Mouse (Mus musculus) kidney, adult 8-10 months (tissue): ENCODE results near the gene Ankdd1a.

Experiments
- DNase-seq, 2 experiments: peaks; one replicate each; pipeline ENCODE4 v3.0.0; 2022

The Ankdd1a gene

DNA sequence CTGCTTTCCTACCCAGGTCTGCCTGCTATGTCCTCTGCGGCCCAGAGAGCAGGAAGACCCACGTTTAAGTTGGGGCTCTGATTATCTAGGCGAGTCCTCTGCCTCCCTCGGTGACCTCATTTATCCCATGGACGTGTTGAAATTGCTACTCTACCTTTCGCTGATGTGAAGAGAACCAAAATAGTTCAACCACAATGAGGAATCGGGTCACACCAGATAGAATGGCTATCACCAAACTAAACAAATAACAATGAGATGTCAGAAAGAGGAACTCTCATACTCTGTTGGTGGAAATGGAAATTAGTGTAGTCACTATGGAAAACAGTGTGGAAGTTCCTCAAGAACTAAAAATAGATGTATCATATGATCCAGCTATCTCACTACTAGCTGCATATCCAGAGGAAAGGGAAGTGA, 22.1 kb upstream of the Ankdd1a start:
- DNase-seq: no peak

DNA sequence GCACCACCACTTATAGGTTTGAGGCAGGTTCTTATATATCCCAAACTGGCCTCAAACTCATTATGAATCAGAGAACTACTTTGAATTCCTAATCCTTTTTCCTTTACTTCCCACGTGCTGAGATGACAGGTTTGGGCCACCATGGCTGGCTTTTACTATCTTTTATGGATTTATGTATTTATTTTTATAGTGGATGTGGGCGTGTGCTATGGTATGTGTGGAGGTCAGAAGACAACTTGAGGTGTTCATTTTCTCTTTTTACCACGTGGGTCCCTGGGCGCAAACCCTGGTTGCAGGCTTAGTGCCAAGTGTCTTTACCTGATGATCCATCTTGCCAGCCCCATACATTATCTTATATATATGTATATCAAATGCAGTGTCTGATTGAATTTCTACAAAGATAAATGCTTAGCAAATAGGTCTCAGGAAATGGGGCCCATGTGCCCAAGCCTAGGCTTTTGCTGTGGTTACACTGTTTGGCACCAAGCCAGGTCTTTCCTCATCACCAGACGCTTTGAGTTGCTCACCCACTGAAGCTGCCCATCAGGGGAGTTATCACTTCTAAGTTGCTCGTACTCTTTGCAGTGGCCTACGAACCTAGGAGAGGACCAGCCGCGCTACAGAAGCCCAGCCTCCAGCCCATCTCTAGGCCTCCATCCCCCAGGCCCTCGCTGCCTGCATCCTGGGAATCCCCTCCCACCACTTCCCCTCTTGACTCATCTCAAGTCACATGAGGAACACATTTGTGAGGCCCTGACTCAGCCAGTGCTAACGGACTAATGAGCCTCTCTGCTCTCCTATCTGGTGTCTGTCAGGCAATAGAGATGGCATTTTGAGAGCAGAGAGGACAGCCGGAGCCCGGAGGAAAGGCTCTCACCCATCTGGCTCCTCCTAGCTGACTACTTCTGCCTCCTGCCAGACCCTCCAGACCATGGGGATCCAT, 21.4 kb upstream of the Ankdd1a start:
- DNase-seq: no peak

DNA sequence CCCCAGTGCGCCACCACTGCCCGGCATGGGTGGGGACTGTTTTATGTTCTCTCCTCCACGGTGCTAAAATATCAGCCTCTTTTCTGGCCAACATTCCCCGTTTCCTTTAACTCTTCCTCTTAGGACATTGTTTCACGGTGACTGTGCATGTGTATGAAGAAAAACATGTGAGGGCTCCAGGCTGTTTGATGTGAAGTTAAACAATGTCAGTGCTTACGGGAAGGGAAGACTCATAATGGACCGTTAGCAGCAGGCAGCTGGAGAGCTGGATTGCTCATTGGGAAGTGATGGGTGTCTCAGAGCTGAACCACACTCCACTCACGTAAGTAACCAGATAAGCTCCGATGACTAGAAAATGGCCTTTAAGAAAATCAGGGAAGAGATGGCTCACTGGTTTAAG, 19.7 kb upstream of the Ankdd1a start:
- DNase-seq: no peak

DNA sequence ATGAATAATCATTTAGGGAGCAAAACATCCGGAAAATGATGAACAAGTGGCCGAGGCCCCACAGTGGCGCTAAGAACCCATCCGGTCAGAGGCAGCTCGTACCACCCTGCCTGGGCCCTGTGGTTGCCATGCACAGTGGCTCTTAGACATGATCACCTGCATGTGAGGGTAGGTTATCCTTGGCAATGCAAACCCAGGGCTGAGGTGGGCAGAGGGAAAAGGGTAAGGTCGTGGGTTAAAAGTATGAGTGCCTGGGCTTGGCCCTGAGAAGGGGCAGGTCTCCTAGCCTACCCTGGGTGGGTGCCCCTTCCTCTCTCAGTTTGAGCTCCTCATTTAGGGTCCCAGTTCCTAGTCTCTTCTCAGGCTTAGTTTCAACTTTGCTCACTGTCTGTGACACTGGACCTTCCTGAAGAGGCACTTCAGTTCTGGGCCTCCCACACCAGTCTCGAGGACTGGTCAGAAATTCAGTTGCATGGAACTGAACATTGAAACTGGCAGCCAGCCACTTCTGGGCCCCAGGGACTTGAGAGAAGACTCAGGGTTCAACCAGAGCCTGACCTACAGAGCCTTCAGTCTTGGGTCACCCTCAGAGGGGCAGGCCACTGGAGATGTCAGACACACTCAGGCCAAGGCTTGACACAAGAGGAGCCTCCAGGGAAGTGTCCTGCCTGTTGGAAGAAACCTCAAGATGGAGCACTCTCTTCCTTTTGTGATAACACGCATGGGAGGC, 18.1 kb upstream of the Ankdd1a start:
- peak in 1 of 2 experiments; percentile 23 for DNase-seq

DNA sequence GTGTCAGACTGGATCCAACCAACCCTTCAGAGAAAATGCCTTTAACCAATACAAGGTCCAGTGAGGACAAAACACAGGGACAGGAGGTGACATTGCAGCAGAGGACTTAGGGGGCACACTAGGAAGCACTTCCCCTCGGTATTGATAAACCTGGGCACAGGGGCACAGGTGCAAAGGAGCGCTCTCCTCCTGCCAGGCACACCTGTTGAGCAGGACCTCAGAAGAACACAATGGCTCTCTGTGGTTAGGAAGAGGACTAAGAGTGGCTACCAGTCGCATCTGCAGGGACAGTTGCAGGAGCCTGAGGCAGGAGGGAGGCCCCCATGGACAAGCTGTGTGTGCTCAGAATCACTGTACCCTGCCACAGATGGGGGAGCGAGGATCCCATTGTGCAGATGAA, 16.5 kb upstream of the Ankdd1a start:
- no peak for DNase-seq

DNA sequence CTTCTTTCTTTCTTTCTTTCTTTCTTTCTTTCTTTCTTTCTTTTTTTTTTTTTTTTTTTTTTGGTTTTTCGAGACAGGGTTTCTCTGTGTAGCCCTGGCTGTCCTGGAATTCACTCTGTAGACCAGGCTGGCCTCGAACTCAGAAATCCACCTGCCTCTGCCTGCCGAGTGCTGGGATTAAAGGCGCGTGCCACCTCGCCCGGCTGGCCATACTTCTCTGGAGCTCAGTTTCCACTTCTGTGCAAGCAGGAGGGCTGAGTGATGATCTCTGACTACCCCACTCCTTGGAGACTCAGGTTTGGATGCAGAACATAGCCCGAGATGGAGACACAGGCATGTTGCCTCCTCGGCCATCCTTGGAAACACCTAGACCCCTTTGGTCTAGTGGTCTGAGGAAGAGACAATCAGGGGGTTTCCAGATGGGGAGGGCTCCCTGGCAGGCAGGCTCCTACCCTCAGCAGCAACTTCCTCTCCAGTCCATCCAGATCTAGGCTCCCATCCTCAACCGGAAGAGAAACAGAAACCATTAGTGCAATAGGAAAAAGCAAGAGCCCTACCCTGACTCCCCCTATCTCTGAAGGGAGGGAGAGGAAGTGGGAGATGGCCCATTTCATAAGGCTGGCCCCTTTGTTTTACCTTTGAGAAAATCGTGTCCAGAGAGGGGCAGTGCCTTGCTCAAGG, 15.9 kb upstream of the Ankdd1a start:
- no peak for DNase-seq

DNA sequence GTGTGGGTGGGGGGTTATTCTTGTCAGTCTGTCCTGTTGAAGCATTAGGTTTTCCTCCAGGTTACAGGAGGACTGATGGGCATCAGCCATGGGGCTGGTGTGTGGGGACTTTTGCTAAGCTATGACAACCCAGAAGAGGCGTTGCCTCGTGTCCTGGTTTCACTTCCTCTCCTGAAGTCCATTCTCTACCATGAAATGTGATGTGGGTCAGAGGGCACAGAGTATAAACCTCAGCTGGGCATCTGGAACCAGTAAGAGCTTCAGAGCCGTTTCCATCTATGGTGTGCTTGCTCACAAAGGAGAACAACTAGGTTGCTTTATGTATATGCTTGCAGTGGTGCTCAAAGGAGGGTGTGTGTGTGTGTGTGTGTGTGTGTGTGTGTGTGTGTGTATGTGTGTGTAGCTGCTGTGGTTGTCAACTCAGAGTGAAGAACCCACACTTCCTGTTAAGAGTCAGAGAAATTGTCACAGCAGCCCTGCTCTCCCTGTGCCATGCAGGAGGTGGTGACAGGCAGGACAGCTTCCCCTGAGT, 15.3 kb upstream of the Ankdd1a start:
- DNase-seq: no peak

DNA sequence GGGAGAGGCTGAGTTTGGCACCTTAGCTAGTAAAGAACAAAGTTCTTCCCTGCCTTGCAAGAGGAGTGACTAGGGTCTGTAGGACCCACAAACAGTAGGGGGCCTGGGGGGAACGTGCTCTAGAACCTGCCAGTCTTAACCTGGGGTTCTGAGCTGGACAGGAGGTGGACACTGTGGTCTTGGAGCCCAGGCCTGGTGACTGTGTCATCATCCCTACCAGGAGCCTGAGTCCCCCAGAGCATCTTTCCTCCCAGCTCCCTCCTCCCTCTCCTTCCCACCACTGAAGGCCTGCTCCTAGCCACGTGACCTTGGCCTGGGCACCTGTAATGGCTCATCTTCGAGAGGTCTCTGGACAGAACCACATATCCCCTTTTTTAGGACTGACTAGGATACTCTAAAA, 14.1 kb upstream of the Ankdd1a start:
- DNase-seq: no peak

DNA sequence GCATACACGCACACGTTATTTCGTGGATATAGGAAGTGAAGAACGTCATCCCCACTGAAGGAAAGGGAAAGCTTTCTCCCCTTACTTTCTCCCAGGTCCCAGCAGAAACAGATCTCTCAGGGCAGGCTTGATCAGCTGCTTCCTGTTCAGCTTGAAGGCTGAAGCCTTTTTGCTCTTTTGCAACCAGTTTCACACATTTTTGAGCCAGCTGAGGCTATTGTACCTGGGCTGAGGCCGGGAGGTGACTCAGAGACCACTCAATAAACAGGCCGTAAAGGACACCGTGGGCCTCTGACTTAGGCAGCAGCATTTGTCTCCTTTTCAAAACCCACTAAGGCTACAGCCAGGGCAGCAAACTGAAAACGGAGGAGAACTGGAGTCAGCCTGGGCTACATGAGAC, 13.0 kb upstream of the Ankdd1a start:
- no peak for DNase-seq

DNA sequence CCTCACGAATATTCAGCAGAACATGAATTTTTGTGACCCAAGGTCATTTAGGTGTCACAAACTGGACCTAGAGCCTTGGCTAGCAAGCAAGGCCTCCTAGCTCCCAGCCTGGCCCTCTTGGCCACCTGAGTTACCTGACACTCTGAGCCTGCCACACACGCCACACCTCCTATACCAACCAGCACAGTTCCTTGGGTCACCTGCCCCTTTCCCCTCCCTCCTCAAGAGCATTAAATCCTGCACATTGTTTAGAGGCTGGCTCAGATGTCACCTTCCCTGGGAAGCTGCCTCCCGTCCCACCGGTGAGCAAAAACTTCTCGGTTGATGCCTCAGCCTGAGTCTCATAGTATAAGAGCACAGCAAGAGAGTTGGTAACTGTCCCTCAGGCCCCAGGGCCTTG, 11.3 kb upstream of the Ankdd1a start:
- DNase-seq: no peak

DNA sequence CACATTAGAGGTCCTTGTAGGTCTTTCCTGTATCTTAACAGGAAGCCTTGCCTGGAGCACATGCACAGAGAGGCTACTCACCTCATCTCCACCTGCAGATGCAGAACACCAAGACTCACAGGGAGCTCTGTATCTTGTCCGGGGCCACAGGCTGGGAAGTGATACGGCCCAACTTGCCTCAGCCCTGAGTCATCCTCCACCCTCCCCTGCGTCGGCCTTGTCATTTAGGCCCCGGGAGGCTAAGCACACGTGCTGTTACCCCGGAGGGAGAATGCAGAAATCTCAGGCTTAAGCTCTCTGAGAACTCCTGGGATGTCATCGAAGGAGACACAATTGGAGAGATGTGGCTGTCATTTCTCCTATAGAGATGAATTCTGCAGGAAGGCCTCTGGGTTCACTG, 9.7 kb upstream of the Ankdd1a start:
- no peak for DNase-seq

DNA sequence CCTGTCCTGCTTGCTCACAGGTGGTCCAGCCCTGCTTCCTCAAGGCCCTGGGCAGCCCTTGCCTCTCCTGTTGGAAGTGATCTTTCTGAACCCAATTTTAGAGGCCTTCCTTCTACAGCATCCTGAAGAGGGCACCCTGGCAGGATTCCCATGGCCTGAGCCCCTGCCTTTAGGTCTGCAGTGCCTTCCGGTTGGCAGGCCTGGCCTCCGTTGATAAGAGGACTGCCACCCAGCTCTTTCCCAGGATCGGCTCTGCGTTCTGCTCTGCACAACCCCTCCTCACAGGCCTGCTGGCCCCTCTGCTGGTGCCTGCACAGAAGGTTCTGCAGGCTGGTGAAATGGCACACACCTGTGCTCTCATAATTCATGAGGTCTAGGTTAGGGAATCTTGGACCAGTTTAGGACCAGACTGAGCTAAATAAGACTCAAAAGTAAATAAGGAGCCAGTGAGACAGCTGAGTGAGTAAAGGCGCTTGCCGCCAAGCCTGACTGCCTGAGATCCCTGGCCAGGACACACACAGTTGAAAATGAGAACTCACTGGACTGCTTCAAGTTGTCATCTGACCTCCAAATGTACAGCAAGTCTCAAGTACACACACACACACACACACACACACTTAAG, 8.5 kb upstream of the Ankdd1a start:
- no peak for DNase-seq

DNA sequence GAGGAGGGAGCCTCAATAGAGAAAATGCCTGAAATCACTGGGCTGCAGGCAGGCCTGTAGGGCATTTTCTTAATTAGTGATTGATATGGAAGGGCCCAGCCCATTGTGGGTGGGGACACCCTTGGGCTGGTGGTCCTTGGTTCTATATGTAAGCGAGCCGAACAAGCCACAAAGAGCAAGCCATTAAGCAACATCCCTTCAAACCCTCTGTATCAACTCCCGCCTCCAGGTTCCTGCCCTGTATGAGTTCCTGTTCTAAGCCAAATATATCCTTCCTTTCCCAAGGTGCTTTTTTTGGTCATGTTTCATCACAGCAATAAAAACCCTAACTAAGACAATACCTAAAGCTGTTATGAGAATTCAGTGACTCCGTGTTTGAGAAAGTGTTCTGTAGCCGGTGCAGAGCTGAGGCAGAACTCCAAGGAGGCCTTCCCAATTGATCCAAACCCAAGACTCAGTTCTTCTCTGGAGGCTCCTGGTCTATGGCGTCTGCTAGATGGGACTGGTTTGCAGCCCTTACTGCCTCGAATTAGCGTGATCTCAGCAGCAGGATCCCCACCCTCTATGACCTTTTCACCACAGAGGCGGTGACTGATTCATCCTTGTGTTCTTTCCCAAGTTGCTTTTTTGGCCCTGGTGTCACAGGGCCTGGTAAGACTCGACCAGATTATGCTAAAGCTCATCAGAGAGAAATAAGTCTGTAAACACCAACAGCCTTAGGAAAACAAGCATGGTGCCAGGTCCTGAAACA, 5.6 kb upstream of the Ankdd1a start:
- DNase-seq: no peak

DNA sequence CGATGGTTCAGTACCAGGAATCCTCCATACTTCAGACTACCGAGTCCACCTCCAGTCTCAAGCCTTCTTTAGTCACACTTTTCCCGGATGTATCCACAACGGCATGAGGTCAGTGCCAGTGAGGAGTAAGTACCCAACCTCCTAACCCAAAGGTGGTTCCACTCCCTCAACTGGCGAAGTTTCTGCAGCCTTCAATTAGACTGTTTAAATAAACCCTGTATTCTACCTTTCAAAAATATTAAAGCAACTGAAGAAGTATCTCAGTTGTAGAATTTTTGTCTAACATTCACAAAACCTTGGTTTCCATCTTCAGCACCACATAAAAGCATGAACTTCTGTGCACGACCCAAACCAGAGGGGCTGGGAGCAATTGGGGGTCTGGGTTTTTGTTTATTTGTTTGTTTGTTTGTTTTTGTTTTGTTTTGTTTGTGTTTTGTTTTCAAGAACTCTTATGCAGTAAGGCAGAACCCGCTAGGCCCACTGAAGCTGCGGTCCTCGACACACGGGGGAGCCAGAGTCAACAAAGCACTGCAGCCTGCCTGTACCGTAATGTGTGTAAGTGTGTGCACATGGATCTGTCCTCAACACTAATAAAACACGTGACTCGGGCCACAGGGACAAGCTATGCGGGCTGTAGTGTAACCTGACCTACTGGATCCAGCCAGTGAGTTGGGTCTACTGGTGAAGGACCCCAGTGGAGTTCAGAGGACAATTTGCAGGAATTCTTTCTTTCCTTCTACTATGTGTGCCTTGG, 3.8 kb upstream of the Ankdd1a start:
- DNase-seq: peak; percentile 78 to 85

DNA sequence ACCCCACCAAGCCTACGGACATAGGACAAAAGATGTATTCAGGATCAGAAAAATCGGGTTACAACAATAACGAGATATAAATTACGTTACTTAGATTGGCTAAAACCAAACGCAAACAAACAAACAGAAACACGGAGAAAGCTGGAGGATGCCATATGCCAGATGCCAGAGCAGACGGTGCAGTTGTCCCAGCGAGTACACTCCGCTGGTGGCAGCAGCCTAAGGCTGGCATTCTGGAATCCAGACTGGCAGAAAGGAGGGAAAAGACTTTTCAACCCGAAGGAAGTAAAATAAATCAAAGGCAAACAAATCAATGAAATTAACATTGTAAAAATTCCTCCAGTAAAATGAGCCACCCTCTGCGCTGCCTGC, 498 bp upstream of the Ankdd1a start:
- no peak for DNase-seq

DNA sequence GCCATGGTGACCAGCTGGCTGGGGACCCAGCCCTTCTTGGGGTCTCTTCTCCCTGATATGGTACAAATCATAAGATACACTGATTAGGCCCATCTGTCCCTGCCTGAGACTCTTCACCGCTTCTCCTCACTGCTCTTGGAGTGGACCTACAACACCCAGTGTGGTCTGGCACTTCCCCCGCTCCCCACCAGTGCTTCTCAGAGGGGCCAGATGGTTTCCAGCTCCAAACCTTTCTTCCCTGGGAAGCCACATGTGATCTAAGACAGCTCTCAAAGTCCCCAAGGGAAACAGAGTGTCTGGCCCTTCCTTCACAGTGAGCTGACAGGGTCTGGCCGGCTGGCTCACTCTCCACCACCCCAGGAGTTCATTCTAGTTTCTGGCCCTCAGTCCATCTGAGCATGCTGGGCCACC, 5.1 kb downstream of the Ankdd1a start:
- no peak for DNase-seq

DNA sequence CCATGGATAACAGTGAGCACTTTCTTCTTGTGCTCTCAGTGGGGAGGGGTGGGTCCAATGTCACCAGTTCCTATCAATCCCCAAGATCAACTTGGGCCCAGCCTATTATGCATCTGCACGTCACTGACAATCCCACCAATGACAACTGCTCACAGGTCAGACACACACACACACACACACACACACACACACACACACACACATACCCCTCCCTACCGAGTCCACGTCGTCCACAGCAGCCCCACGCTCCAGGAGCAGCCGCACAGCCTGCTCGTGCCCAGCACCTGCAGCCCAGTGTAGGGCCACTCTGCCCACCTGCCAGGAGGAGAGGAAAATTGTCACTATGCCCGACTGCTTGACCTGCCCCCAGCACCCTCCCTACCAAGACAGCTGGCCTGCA, 5.6 kb downstream of the Ankdd1a start:
- DNase-seq: no peak

DNA sequence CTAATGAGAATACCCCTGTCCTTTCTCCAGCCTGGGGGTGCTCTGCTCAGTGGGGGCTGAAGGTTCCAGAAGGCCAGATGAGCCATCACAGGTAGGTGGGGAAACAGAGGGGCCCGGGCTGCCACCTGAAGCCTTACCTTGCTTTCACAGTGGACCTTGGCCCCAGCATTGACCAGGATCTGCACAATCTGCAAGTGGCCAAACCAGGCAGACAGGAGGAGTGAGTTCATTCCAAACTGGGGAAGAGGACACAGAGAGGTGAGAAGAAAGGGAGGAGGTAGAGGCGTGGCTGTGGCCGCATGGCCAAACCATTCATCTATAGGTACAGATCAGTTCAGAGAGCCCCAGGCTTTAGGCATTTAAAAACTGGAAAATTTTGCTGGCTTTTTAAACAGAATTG, 7.5 kb downstream of the Ankdd1a start:
- no peak for DNase-seq

DNA sequence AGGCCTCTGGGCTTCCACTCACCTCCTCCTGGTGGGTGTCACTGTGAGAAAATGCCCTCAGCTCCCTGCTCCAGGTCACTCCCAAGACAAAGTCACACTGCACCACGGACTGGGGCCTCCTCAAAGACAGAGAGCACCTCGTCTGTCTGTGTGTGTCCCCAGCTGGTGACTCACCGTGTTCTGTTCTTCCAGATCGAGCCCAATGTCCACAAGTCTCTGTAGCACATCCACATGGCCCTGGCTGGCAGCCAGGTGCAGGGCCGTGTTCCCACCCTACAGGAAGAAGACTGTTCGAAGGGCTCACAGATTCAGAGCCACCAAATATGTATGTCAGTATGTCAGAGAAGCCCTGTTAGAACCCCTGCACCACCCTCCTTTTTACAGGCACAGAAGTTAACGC, 11.5 kb downstream of the Ankdd1a start:
- no peak for DNase-seq

DNA sequence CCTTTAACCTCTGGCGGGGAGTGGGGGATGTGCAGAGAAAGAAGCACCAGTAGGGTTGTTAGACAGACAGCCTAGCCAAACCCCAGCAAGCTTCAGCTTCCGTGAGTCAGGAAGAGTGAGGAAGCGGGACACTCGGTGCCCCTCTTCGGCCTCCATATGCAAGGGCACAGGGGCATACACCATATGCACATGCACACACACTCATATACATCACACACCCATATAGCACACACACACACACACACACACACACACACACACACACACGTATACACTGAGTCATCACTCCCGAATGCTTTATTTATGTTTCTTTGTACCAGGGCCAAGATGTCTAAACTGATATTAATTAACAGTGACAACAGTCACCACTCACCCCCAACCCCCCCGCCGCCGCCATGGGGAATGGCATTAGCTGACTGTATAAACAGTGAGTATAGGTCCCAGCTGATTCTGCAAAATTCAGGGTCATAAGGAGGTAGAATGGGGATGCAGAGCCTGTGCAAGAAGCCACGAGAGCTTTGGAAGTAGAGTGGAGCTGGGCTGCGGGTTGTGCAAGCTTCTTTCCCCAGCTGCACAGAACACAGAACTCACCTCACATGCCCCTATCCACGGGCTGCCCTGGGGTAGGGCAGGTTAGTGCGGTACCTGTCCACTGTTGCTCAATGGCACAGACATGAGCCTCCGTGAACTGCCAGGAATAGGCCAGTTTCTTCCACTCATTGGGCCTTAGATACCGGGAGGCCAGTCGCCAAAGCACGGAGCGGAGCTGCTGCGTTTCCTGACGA, 17.1 kb downstream of the Ankdd1a start:
- no peak for DNase-seq

DNA sequence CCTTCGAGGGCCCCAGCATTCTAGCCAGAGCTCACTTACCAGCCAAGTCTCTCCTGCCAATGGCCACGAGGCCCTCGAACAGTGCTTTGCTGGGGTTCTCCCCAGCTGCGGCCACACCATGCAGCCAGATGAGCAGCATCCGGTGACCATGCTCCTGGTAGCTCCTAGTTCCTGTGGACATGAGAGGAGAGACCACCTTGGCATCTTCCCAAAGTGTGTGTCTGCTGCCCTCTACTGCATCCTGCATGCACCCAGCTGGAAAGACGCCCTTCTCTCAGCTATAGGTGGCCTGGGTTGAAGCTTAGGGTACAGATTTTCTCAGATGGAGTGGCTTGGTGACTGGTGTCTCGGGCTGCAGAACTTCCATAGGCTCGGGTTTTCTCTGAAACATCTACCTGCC, 17.8 kb downstream of the Ankdd1a start:
- no peak for DNase-seq
